Mouse (Mus musculus): ENCODE measurements around the gene Fbxl13. TPM values are rescaled to one million over a fixed set of nuclear protein-coding genes. Genes with fewer than 3 reads are reported as not detected.
"Not testable (repeated sequence)": the region's sequence is repeated elsewhere in the genome, so short reads cannot be mapped to it uniquely, and the experiment has no call there.

Fbxl13 gene
- polyA plus RNA-seq, 1 experiment from 2014 or later, result 0.18 TPM

- no peak overlapping the region for H3K4me2 ChIP-seq (ENCODE audit: low read length)
Measured at GRCm38 (mm10) chr5:21640961-21641360, 4.5 kb downstream of the Fbxl13 start.

GRCm38 (mm10) chr5:21625916-21626315, 19.5 kb downstream of the Fbxl13 start:
- no peaks in the 10 kb centered on the region for H3K4me1 ChIP-seq (replicated peaks; ENCODE audit: control insufficient read depth, insufficient read depth, low read length)
- no peaks in the 10 kb centered on the region for H3K36me3 ChIP-seq (ENCODE audit: control insufficient read depth, insufficient read depth)
- no peak overlapping the region for H3K4me2 ChIP-seq (ENCODE audit: low read length)
- no peaks in the 10 kb centered on the region for H3K9me3 ChIP-seq (ENCODE audit: control insufficient read depth, low read length)
- H3K4me3 ChIP-seq (replicated peaks; ENCODE audit: low read length), result no peak overlapping the region
- no peak overlapping the region for H3K9ac ChIP-seq (replicated peaks; ENCODE audit: low read depth, low read length)
- H3K27me3 ChIP-seq (replicated peaks; ENCODE audit: control insufficient read depth, insufficient read depth, low read length), result no peaks in the 10 kb centered on the region
- no peak for ATAC-seq
- H3K27ac ChIP-seq (ENCODE audit: low read length), result no peak overlapping the region

More at GRCm38 (mm10) chr5:21640961-21641360, 4.5 kb downstream of the Fbxl13 start:
- Histone ChIP-seq H3K4me3 (replicated peaks; ENCODE audit: low read length) (no peak overlapping the region), H3K4me1 (replicated peaks; ENCODE audit: control insufficient read depth, insufficient read depth, low read length) (peaks cover 11% of the 10 kb centered on the region; the same call in 1 of the 2 replicates), H3K9ac (replicated peaks; ENCODE audit: low read depth, low read length) (no peak overlapping the region), H3K27me3 (replicated peaks; ENCODE audit: control insufficient read depth, insufficient read depth, low read length) (no peaks in the 10 kb centered on the region), H3K36me3 (ENCODE audit: control insufficient read depth, insufficient read depth) (no peaks in the 10 kb centered on the region), H3K9me3 (ENCODE audit: control insufficient read depth, low read length) (no peaks in the 10 kb centered on the region), H3K27ac (ENCODE audit: low read length) (no peak overlapping the region)
- whole genome bisulfite sequencing, result 3% methylated on average over 1 of the region's 1 CpGs
- no peak for ATAC-seq

- 70% methylated on average over 3 of the region's 3 CpGs for WGBS
- no peaks in the 10 kb centered on the region for H3K9me3 ChIP-seq (ENCODE audit: control insufficient read depth, low read length)
- ATAC-seq, result no peak
- no peak overlapping the region for H3K27ac ChIP-seq (ENCODE audit: low read length)
- no peak overlapping the region for H3K9ac ChIP-seq (replicated peaks; ENCODE audit: low read depth, low read length)
- no peak overlapping the region for H3K4me2 ChIP-seq (ENCODE audit: low read length)
- no peak overlapping the region for H3K4me3 ChIP-seq (replicated peaks; ENCODE audit: low read length)
- H3K27me3 ChIP-seq (replicated peaks; ENCODE audit: control insufficient read depth, insufficient read depth, low read length), result no peaks in the 10 kb centered on the region
- H3K36me3 ChIP-seq (ENCODE audit: control insufficient read depth, insufficient read depth), result no peaks in the 10 kb centered on the region
- no peaks in the 10 kb centered on the region for H3K4me1 ChIP-seq (replicated peaks; ENCODE audit: control insufficient read depth, insufficient read depth, low read length)
Measured at GRCm38 (mm10) chr5:21616450-21617009, 28.9 kb downstream of the Fbxl13 start.

GRCm38 (mm10) chr5:21614299-21614698, 31.1 kb downstream of the Fbxl13 start:
- WGBS, result 97% methylated on average over 11 of the region's 11 CpGs
- not testable (repeated sequence) for ATAC-seq; H3K4me1 ChIP-seq (replicated peaks; ENCODE audit: control insufficient read depth, insufficient read depth, low read length)

GRCm38 (mm10) chr5:21610996-21611395, 34.4 kb downstream of the Fbxl13 start:
- ATAC-seq, result no peak
- WGBS, result 79% methylated on average over 3 of the region's 3 CpGs
- H3K4me3 ChIP-seq (replicated peaks; ENCODE audit: low read length), result no peak overlapping the region
- no peak overlapping the region for H3K9ac ChIP-seq (replicated peaks; ENCODE audit: low read depth, low read length)
- H3K27ac ChIP-seq (ENCODE audit: low read length), result no peak overlapping the region
- H3K4me2 ChIP-seq (ENCODE audit: low read length), result no peak overlapping the region
- no peaks in the 10 kb centered on the region for H3K9me3 ChIP-seq (ENCODE audit: control insufficient read depth, low read length)
- H3K27me3 ChIP-seq (replicated peaks; ENCODE audit: control insufficient read depth, insufficient read depth, low read length), result no peaks in the 10 kb centered on the region
- peaks cover 6% of the 10 kb centered on the region for H3K4me1 ChIP-seq (replicated peaks; ENCODE audit: control insufficient read depth, insufficient read depth, low read length)
- no peaks in the 10 kb centered on the region for H3K36me3 ChIP-seq (ENCODE audit: control insufficient read depth, insufficient read depth)

More at GRCm38 (mm10) chr5:21614299-21614698, 31.1 kb downstream of the Fbxl13 start:
- not testable (repeated sequence) for H3K27me3 ChIP-seq (replicated peaks; ENCODE audit: control insufficient read depth, insufficient read depth, low read length); H3K27ac ChIP-seq (ENCODE audit: low read length); H3K9ac ChIP-seq (replicated peaks; ENCODE audit: low read depth, low read length); H3K36me3 ChIP-seq (ENCODE audit: control insufficient read depth, insufficient read depth); H3K4me2 ChIP-seq (ENCODE audit: low read length); H3K9me3 ChIP-seq (ENCODE audit: control insufficient read depth, low read length); H3K4me3 ChIP-seq (replicated peaks; ENCODE audit: low read length)

- H3K4me2 ChIP-seq (ENCODE audit: low read length), result no peak overlapping the region
- peaks cover 6% of the 10 kb centered on the region for H3K4me1 ChIP-seq (replicated peaks; ENCODE audit: control insufficient read depth, insufficient read depth, low read length)
- peak overlapping the region; percentile 89 for H3K27ac ChIP-seq (ENCODE audit: low read length)
- H3K4me3 ChIP-seq (replicated peaks; ENCODE audit: low read length), result no peak overlapping the region
- no peak overlapping the region for H3K9ac ChIP-seq (replicated peaks; ENCODE audit: low read depth, low read length)
- H3K9me3 ChIP-seq (ENCODE audit: control insufficient read depth, low read length), result no peaks in the 10 kb centered on the region
- H3K27me3 ChIP-seq (replicated peaks; ENCODE audit: control insufficient read depth, insufficient read depth, low read length), result no peaks in the 10 kb centered on the region
- no peaks in the 10 kb centered on the region for H3K36me3 ChIP-seq (ENCODE audit: control insufficient read depth, insufficient read depth)
- WGBS, result 59% methylated on average over 12 of the region's 12 CpGs
- peak; percentile 91 for ATAC-seq
Measured at GRCm38 (mm10) chr5:21608311-21609304, 36.8 kb downstream of the Fbxl13 start.

GRCm38 (mm10) chr5:21605936-21606335, 39.5 kb downstream of the Fbxl13 start:
- no peak for ATAC-seq
- H3K4me3 ChIP-seq (replicated peaks; ENCODE audit: low read length), result no peak overlapping the region
- no peak overlapping the region for H3K9ac ChIP-seq (replicated peaks; ENCODE audit: low read depth, low read length)
- H3K36me3 ChIP-seq (ENCODE audit: control insufficient read depth, insufficient read depth), result no peaks in the 10 kb centered on the region
- no peaks in the 10 kb centered on the region for H3K27me3 ChIP-seq (replicated peaks; ENCODE audit: control insufficient read depth, insufficient read depth, low read length)
- no peaks in the 10 kb centered on the region for H3K9me3 ChIP-seq (ENCODE audit: control insufficient read depth, low read length)
- no peak overlapping the region for H3K4me2 ChIP-seq (ENCODE audit: low read length)
- 73% methylated on average over 6 of the region's 6 CpGs for WGBS
- H3K27ac ChIP-seq (ENCODE audit: low read length), result no peak overlapping the region
- H3K4me1 ChIP-seq (replicated peaks; ENCODE audit: control insufficient read depth, insufficient read depth, low read length), result peaks cover 6% of the 10 kb centered on the region

GRCm38 (mm10) chr5:21599961-21600360, 45.5 kb downstream of the Fbxl13 start:
- WGBS, result 95% methylated on average over 4 of the region's 4 CpGs
- no peak for ATAC-seq

GRCm38 (mm10) chr5:21599536-21599935, 45.9 kb downstream of the Fbxl13 start:
- H3K4me2 ChIP-seq (ENCODE audit: low read length); H3K36me3 ChIP-seq (ENCODE audit: control insufficient read depth, insufficient read depth); H3K9ac ChIP-seq (replicated peaks; ENCODE audit: low read depth, low read length); H3K4me3 ChIP-seq (replicated peaks; ENCODE audit: low read length); H3K27me3 ChIP-seq (replicated peaks; ENCODE audit: control insufficient read depth, insufficient read depth, low read length); H3K4me1 ChIP-seq (replicated peaks; ENCODE audit: control insufficient read depth, insufficient read depth, low read length); H3K9me3 ChIP-seq (ENCODE audit: control insufficient read depth, low read length); H3K27ac ChIP-seq (ENCODE audit: low read length); ATAC-seq: not testable (repeated sequence)
- WGBS, result 87% methylated on average over 2 of the region's 2 CpGs

More at GRCm38 (mm10) chr5:21599961-21600360, 45.5 kb downstream of the Fbxl13 start:
- H3K27ac ChIP-seq (ENCODE audit: low read length), result no peak overlapping the region
- H3K9me3 ChIP-seq (ENCODE audit: control insufficient read depth, low read length), result no peaks in the 10 kb centered on the region
- no peaks in the 10 kb centered on the region for H3K4me1 ChIP-seq (replicated peaks; ENCODE audit: control insufficient read depth, insufficient read depth, low read length)
- no peak overlapping the region for H3K4me2 ChIP-seq (ENCODE audit: low read length)
- no peak overlapping the region for H3K4me3 ChIP-seq (replicated peaks; ENCODE audit: low read length)
- H3K36me3 ChIP-seq (ENCODE audit: control insufficient read depth, insufficient read depth), result no peaks in the 10 kb centered on the region
- no peaks in the 10 kb centered on the region for H3K27me3 ChIP-seq (replicated peaks; ENCODE audit: control insufficient read depth, insufficient read depth, low read length)
- no peak overlapping the region for H3K9ac ChIP-seq (replicated peaks; ENCODE audit: low read depth, low read length)
